Mouse (Mus musculus): ENCODE results near the gene Mast2.

GRCm38 (mm10) chr4:116342119-116342518 is 121.9 kb downstream of the Mast2 start:
- TF ChIP-seq CTCF (IDR thresholded peaks at IDR 0.05; ENCODE audit: extremely low read depth, insufficient read length, insufficient replicate concordance, low read depth, low read length): no peak
- TF ChIP-seq POLR2A (IDR thresholded peaks at IDR 0.05; ENCODE audit: low read depth, low read length): no peak

All from small intestine, adult 2 months (tissue).